Mouse (Mus musculus) forebrain, postnatal 0 days (tissue): ENCODE data around the gene 1700028K03Rik. TPM values are rescaled to one million over a fixed set of nuclear protein-coding genes. Genes with fewer than 3 reads are reported as not detected.

Source experiments
- ATAC-seq: fragments of 200-750 bp; cut with Nextera tagmentation; 2 replicates; pipeline ENCODE4 v1.8.0; 2017; ENCODE audit warnings: mild to moderate bottlenecking, moderate library complexity
- DNase-seq: peaks from one replicate; pipeline ENCODE4 v3.0.0-alpha.2; 2015
- H3K27ac ChIP-seq: fragments of 300-500 bp; sonication (generic); 2 replicates; pipeline ENCODE4 v1.5.1; 2014; ENCODE audit warnings: low read depth, mild to moderate bottlenecking, antibody characterized with exemption, low read length, moderate library complexity, mixed read lengths
- H3K27me3 ChIP-seq: fragments of 300-500 bp; sonication (generic); 2 replicates; pipeline ENCODE4 v1.6.1; 2014; ENCODE audit warnings: mild to moderate bottlenecking, low read length, mixed read lengths; ENCODE audit not compliant: insufficient read depth
- H3K36me3 ChIP-seq: fragments of 300-500 bp; sonication (generic); 2 replicates; pipeline ENCODE4 v1.6.1; 2014; ENCODE audit warnings: mild to moderate bottlenecking, moderate library complexity; ENCODE audit not compliant: insufficient read depth
- H3K4me1 ChIP-seq: fragments of 300-500 bp; sonication (generic); 2 replicates; pipeline ENCODE4 v1.6.1; 2014; ENCODE audit warnings: antibody characterized with exemption; ENCODE audit not compliant: insufficient read depth
- H3K4me2 ChIP-seq: fragments of 300-500 bp; sonication (generic); 2 replicates; pipeline ENCODE4 v1.6.1; 2014; ENCODE audit warnings: low read depth, mild to moderate bottlenecking, moderate library complexity
- H3K4me3 ChIP-seq: fragments of 300-500 bp; sonication (generic); 2 replicates; pipeline ENCODE4 v1.5.1; 2014; ENCODE audit warnings: low read depth, low read length, mixed read lengths
- H3K9ac ChIP-seq: fragments of 300-500 bp; sonication (generic); 2 replicates; pipeline ENCODE4 v1.6.1; 2014; ENCODE audit warnings: mild to moderate bottlenecking
- H3K9me3 ChIP-seq: fragments of 300-500 bp; sonication (generic); 2 replicates; pipeline ENCODE4 v1.6.1; 2016; ENCODE audit warnings: low read length
- CTCF ChIP-seq: sonication (generic); IDR thresholded peaks from 2 replicates; pipeline ENCODE4 v1.5.1; 2016; ENCODE audit warnings: antibody characterized with exemption, control low read depth, low read depth
- WGBS: fragments of 180-500 bp; shearing (Covaris S2); extraction: QIAGEN DNeasy Blood & Tissue Kit; methylation state at CpG from one replicate; pipeline ENCODE4 v1.1.7; 2014; 5-methylcytosine and 5-hydroxymethylcytosine counted together
- polyA plus RNA-seq: library from polyadenylated mRNA; unstranded; fragments of >200 nt; fragmentation: Nextera tagmentation; extraction: Ambion mirVana; gene quantifications from 2 replicates; pipeline ENCODE4 v1.2.1, GENCODE M21; 2015
- total RNA-seq: library from RNA; depleted of rRNA; stranded (reverse); fragments of >200 nt; gene quantifications from 2 replicates; pipeline ENCODE4 v1.2.3, GENCODE M21; 2014

1700028K03Rik gene
- total and polyA plus RNA-seq, 2 experiments from 2014 or later, result 0.12 to 0.38 TPM

GRCm38 (mm10) chr5:107515453-107515852 lies 19.1 kb upstream of the 1700028K03Rik start:
- Histone ChIP-seq H3K4me3 (no peak overlapping the region), H3K9ac (no peak overlapping the region), H3K4me1 (no peaks in the 10 kb centered on the region), H3K36me3 (peaks cover 18% of the 10 kb centered on the region), H3K4me2 (no peak overlapping the region), H3K27ac (no peak overlapping the region), H3K9me3 (no peaks in the 10 kb centered on the region), H3K27me3 (no peaks in the 10 kb centered on the region)
- DNase-seq (no peak), ATAC-seq (no peak)
- WGBS, result 92% methylated on average over 3 of the region's 3 CpGs
- no peak for TF ChIP-seq CTCF

- TF ChIP-seq CTCF, result no peak
- Histone ChIP-seq H3K36me3 (peaks cover 16% of the 10 kb centered on the region), H3K4me2 (no peak overlapping the region), H3K9me3 (no peaks in the 10 kb centered on the region), H3K9ac (no peak overlapping the region), H3K27ac (no peak overlapping the region), H3K27me3 (no peaks in the 10 kb centered on the region), H3K4me3 (no peak overlapping the region), H3K4me1 (no peaks in the 10 kb centered on the region)
- ATAC-seq (no peak), DNase-seq (no peak)
- WGBS, result 92% methylated on average over 1 of the region's 1 CpGs
Measured at GRCm38 (mm10) chr5:107516087-107516486, 18.4 kb upstream of the 1700028K03Rik start.

GRCm38 (mm10) chr5:107518602-107519001 lies 15.9 kb upstream of the 1700028K03Rik start:
- Histone ChIP-seq H3K36me3 (0 out of 2 replicates have a peak, but pooled peaks cover 5% of the 10 kb centered on the region), H3K4me3 (no peak overlapping the region), H3K4me2 (no peak overlapping the region), H3K4me1 (no peaks in the 10 kb centered on the region), H3K9me3 (no peaks in the 10 kb centered on the region), H3K9ac (no peak overlapping the region), H3K27me3 (no peaks in the 10 kb centered on the region), H3K27ac (no peak overlapping the region)
- WGBS, result 59% methylated on average over 4 of the region's 4 CpGs
- no peak for ATAC-seq
- no peak for DNase-seq
- TF ChIP-seq CTCF, result no peak

GRCm38 (mm10) chr5:107521386-107521785 lies 13.1 kb upstream of the 1700028K03Rik start:
- H3K4me2 ChIP-seq, result no peak overlapping the region
- ATAC-seq, result no peak
- 92% methylated on average over 6 of the region's 6 CpGs for WGBS

GRCm38 (mm10) chr5:107521897-107522296 lies 12.6 kb upstream of the 1700028K03Rik start:
- no peak for ATAC-seq
- no peak overlapping the region for H3K9ac ChIP-seq
- H3K9me3 ChIP-seq, result no peaks in the 10 kb centered on the region
- no peaks in the 10 kb centered on the region for H3K4me1 ChIP-seq
- H3K4me3 ChIP-seq, result no peak overlapping the region
- no peak overlapping the region for H3K4me2 ChIP-seq
- no peaks in the 10 kb centered on the region for H3K27me3 ChIP-seq
- TF ChIP-seq CTCF, result no peak
- no peak for DNase-seq
- WGBS, result 79% methylated on average over 7 of the region's 7 CpGs
- no peaks in the 10 kb centered on the region for H3K36me3 ChIP-seq
- no peak overlapping the region for H3K27ac ChIP-seq

More at GRCm38 (mm10) chr5:107521386-107521785, 13.1 kb upstream of the 1700028K03Rik start:
- H3K27me3 ChIP-seq, result no peaks in the 10 kb centered on the region
- H3K4me3 ChIP-seq, result no peak overlapping the region
- TF ChIP-seq CTCF, result no peak
- H3K9ac ChIP-seq, result no peak overlapping the region
- no peaks in the 10 kb centered on the region for H3K4me1 ChIP-seq
- no peaks in the 10 kb centered on the region for H3K9me3 ChIP-seq
- 0 out of 2 replicates have a peak, but pooled peaks cover under 1% of the 10 kb centered on the region for H3K36me3 ChIP-seq
- no peak overlapping the region for H3K27ac ChIP-seq
- no peak for DNase-seq

- no peak for TF ChIP-seq CTCF
- H3K9me3 ChIP-seq, result no peaks in the 10 kb centered on the region
- H3K27ac ChIP-seq, result no peak overlapping the region
- H3K9ac ChIP-seq, result no peak overlapping the region
- WGBS, result 85% methylated on average over 10 of the region's 10 CpGs
- no peaks in the 10 kb centered on the region for H3K36me3 ChIP-seq
- H3K4me2 ChIP-seq, result no peak overlapping the region
- H3K4me3 ChIP-seq, result no peak overlapping the region
- no peaks in the 10 kb centered on the region for H3K27me3 ChIP-seq
- no peaks in the 10 kb centered on the region for H3K4me1 ChIP-seq
- DNase-seq, result no peak
- no peak for ATAC-seq
Measured at GRCm38 (mm10) chr5:107524281-107524680, 10.2 kb upstream of the 1700028K03Rik start.

GRCm38 (mm10) chr5:107528856-107529255 lies 5.7 kb upstream of the 1700028K03Rik start:
- WGBS, result 94% methylated on average over 3 of the region's 3 CpGs
- ATAC-seq (no peak), DNase-seq (no peak)
- Histone ChIP-seq H3K4me1 (no peaks in the 10 kb centered on the region), H3K4me2 (no peak overlapping the region), H3K27ac (no peak overlapping the region), H3K36me3 (no peaks in the 10 kb centered on the region), H3K9me3 (no peaks in the 10 kb centered on the region), H3K9ac (no peak overlapping the region), H3K4me3 (no peak overlapping the region), H3K27me3 (no peaks in the 10 kb centered on the region)
- TF ChIP-seq CTCF, result no peak
